Mouse (Mus musculus) hindbrain, embryonic 14.5 days (tissue): Measurements from ENCODE around the gene Vwce. TPM values are rescaled to one million over a fixed set of nuclear protein-coding genes. Genes with fewer than 3 reads are reported as not detected.
A peak's percentile ranks its signal among the peaks of the same experiment; 100 is the strongest.

Experiments
- ATAC-seq: fragments of 200-750 bp; cut with Nextera tagmentation; 2 replicates; pipeline ENCODE4 v1.8.0; 2017; ENCODE audit warnings: moderate number of reproducible peaks, mild to moderate bottlenecking, moderate TSS enrichment, moderate library complexity; ENCODE audit not compliant: low FRiP score
- DNase-seq: peaks from one replicate; pipeline ENCODE4 v3.0.0-alpha.2; 2015; ENCODE audit warnings: low spot score
- H3K27ac ChIP-seq: fragments of 300-500 bp; sonication (generic); 2 replicates; pipeline ENCODE4 v1.5.1; 2014; ENCODE audit warnings: mild to moderate bottlenecking, moderate library complexity
- H3K27me3 ChIP-seq: fragments of 300-500 bp; sonication (generic); 2 replicates; pipeline ENCODE4 v1.6.1; 2014; ENCODE audit warnings: mild to moderate bottlenecking, low read length, mixed read lengths; ENCODE audit not compliant: control insufficient read depth, insufficient read depth
- H3K36me3 ChIP-seq: fragments of 300-500 bp; sonication (generic); replicated peaks from 2 replicates; pipeline ENCODE4 v1.6.1; 2014; ENCODE audit not compliant: control insufficient read depth, insufficient read depth
- H3K4me1 ChIP-seq: fragments of 300-500 bp; sonication (generic); replicated peaks from 2 replicates; pipeline ENCODE4 v1.6.1; 2014; ENCODE audit warnings: antibody characterized with exemption, low read length, mixed read lengths; ENCODE audit not compliant: control insufficient read depth, insufficient read depth
- H3K4me2 ChIP-seq: fragments of 300-500 bp; sonication (generic); replicated peaks from 2 replicates; pipeline ENCODE4 v1.6.1; 2014; ENCODE audit warnings: mild to moderate bottlenecking, moderate library complexity
- H3K4me3 ChIP-seq: fragments of 300-500 bp; sonication (generic); replicated peaks from 2 replicates; pipeline ENCODE4 v1.5.1; 2014; ENCODE audit warnings: mild to moderate bottlenecking, low read length
- H3K9ac ChIP-seq: fragments of 300-500 bp; sonication (generic); 2 replicates; pipeline ENCODE4 v1.6.1; 2014
- H3K9me3 ChIP-seq: fragments of 300-500 bp; sonication (generic); 2 replicates; pipeline ENCODE4 v1.6.1; 2016; ENCODE audit warnings: low read length; ENCODE audit not compliant: control insufficient read depth
- WGBS: fragments of 180-500 bp; shearing (Covaris S2); extraction: QIAGEN DNeasy Blood & Tissue Kit; methylation state at CpG from one replicate; pipeline ENCODE4 v1.1.7; 2014; 5-methylcytosine and 5-hydroxymethylcytosine counted together
- polyA plus RNA-seq: library from polyadenylated mRNA; unstranded; fragments of >200 nt; fragmentation: Nextera tagmentation; extraction: Ambion mirVana; gene quantifications from 2 replicates; pipeline ENCODE4 v1.2.1, GENCODE M21; 2014

The Vwce gene
- polyA plus RNA-seq, 1 experiment from 2014 or later: 1.1 TPM

DNA sequence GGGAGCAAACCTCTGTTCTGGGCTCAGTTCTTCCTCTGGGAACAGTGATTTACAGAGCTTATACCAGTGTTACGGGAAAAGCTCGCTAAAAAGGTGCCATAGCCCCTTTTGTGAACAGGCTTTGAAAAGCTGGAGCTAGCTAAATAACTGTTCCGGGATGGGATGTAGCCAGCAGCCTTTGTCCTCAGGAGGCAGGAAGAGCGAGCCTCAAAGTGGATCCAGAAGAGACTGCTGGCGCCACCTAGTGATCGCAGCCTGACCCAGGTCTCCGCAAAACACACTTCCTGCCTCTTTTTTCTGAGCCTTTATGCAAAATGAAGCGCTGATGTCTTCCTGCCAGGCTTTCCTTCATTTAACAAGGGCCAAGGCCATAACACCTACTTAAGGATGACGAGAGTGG, 31.2 kb upstream of the Vwce start:
- H3K4me3 ChIP-seq: peak overlapping the region; percentile 29
- no peaks in the 10 kb centered on the region for H3K27me3 ChIP-seq
- peak; percentile 91 for DNase-seq
- WGBS: 2% methylated on average over 9 of the region's 9 CpGs
- H3K4me2 ChIP-seq: peak overlapping the region; percentile 59
- H3K36me3 ChIP-seq: peaks cover 23% of the 10 kb centered on the region
- H3K9ac ChIP-seq: peak overlapping the region; percentile 77
- no peaks in the 10 kb centered on the region for H3K9me3 ChIP-seq
- ATAC-seq: peak; percentile 61; the same call in 1 of the 2 replicates
- H3K4me1 ChIP-seq: peaks cover 29% of the 10 kb centered on the region
- H3K27ac ChIP-seq: peak overlapping the region; percentile 96

DNA sequence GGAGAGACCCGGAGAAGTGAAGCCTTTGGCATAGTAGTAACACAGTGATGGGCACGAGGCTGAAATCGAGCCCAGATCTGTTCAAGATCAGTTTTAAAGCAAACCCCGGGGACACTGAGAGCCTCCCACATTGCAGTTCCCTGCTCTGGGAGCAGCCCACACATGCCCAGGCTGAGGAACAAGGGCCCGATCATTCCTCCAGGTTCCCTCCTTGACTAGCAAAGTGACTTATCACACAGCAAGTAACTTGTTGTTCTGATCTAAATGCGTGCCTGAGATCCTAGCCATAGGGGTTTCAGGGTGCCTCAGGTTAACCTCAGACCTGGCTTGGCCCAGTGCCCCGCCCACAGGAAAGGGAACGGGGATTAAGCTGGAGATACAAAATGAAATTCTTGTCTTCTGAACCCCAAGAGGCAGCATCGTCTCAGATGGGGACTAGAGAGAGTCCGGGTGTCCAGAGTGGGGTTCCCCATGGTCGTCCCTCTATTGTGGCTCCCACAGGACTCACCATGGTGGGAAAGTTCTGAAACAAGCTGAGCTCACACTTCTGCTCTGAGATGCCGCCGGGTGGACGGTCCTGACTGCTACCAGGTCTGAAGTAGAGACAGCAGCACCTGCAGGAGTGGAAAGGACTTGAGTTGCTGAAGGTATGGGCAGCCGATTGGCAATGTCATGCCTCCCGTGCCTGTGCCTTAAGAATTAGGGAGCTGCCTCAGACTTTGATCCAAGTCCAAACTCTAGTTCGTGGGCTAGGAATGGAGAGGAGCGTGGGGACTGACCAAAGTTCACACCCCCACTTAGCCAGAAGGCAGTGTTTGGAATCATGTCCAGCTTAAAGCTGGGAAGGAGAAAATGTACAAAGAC, 30.1 kb upstream of the Vwce start:
- no peak for DNase-seq
- WGBS: 86% methylated on average over 18 of the region's 18 CpGs
- no peak overlapping the region for H3K4me2 ChIP-seq

DNA sequence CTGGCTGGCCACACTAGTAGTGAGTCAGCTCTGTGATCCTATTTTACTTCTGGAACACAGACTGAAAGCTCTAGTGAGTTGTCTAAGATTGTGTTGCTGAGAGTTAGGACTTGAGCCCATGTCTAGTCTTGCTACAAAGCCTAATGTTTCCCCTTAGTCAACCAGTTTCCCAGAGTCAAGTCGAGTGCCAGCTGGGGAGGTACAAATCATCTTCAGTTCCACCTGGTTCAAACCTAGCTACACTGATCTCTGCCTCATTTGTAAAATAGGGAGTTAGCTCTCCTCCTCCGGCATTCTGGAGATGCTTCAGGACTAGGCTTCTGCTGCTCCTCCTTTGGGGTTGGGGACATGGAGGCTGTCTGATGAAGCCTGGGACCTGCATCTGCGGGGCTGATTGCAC, 29.5 kb upstream of the Vwce start:
- H3K4me1 ChIP-seq: peaks cover 29% of the 10 kb centered on the region
- no peak for DNase-seq

More for the DNA sequence above, 30.1 kb upstream of the Vwce start:
- no peaks in the 10 kb centered on the region for H3K27me3 ChIP-seq
- no peak overlapping the region for H3K4me3 ChIP-seq
- no peaks in the 10 kb centered on the region for H3K9me3 ChIP-seq
- no peak for ATAC-seq
- H3K4me1 ChIP-seq: peaks cover 29% of the 10 kb centered on the region
- H3K9ac ChIP-seq: peak overlapping the region; percentile 82; the same call in 1 of the 2 replicates
- peaks cover 34% of the 10 kb centered on the region for H3K36me3 ChIP-seq
- H3K27ac ChIP-seq: peak overlapping the region; percentile 96; the same call in 1 of the 2 replicates

DNA sequence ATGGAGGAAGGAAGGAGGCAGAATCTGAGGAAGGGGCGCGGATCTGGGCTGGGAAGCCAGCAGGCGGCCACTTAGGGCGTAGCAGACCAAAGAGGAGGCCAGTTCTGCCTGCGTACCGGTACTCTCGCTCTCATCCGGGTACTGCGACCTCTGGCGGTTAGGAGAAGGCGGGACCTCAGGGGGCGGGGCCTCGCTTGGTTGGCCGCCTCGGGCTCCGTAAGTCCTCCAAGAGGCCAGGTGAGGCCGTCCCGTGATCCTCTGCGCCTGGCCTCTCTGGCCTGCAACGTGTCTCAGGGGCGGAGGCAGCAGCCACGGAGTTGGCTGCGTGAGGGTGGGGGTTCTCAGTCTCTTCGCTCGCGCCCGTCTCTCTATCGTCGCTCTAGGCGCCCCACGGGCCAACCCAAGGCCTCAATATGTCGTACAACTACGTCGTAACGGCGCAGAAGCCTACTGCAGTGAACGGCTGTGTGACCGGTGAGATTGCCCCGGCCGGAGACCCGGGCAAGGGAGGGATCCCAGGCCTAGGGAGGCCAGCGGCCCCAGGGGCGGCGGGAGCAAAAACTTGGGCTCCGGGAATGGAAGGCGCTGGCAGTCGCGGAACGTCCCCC, 28.6 kb upstream of the Vwce start, which contains the start of the genes Ddb1 and Tkfc:
TSS of gene Ddb1 (plus strand) at position 35 of the 608 bp plus-strand sequence.
TSS of gene Tkfc (minus strand) at position 362 of the 608 bp plus-strand sequence.
- peaks cover 38% of the 10 kb centered on the region for H3K36me3 ChIP-seq
- peak within 1 kb of the TSS; percentile 72 for H3K4me2 ChIP-seq
- DNase-seq (peak; percentile 99), ATAC-seq (peak; percentile 97)
- peaks cover 29% of the 10 kb centered on the region for H3K4me1 ChIP-seq
- peak within 1 kb of the TSS; percentile 94 for H3K27ac ChIP-seq
- H3K27me3 ChIP-seq: no peaks in the 10 kb centered on the region
- peak within 1 kb of the TSS; percentile 94 for H3K9ac ChIP-seq
- no peaks in the 10 kb centered on the region for H3K9me3 ChIP-seq
- H3K4me3 ChIP-seq: peak within 1 kb of the TSS; percentile 97
- under 1% methylated on average over 48 of the region's 49 CpGs for WGBS

More for the DNA sequence above, 29.5 kb upstream of the Vwce start:
- Histone ChIP-seq H3K4me2 (peak overlapping the region; percentile 72), H3K9me3 (no peaks in the 10 kb centered on the region), H3K27me3 (no peaks in the 10 kb centered on the region), H3K4me3 (peak overlapping the region; percentile 97), H3K27ac (peak overlapping the region; percentile 94), H3K9ac (peak overlapping the region; percentile 82), H3K36me3 (peaks cover 36% of the 10 kb centered on the region)
- WGBS: 72% methylated on average over 3 of the region's 3 CpGs
- no peak for ATAC-seq

DNA sequence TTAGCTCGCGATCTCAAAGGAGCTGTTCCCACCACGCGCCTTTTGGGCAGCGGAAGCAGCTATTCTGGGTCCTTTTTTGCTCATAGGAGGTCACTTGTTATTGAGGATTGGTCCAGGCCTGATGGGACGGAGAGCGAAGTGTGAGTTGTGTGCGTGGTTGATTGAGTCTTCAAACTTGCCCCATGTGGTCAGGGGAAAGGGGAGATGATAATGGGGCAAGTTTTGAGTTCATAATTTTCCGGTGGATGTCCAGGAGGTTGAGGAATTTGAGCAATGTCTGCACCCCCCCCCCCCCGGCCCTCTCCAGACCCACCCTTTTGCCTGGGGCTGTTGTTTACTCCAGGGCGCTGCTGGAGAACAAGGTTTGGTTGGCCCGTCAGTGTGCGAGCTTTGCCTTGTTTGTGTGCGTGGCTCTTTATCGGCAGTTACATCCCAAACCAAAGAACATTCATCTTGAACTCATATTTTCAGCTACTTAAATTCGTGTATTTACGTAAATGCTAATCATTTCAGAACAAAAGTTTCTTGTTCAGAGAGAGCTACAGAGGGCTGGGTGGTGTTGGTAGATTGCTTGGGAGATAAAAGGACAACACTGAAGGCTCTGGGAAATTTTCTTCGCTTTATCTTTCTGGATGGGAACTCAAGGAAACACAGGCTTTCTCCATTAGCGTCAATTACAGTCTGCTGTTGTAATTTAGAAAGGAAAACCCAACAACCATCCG, 28.0 kb upstream of the Vwce start:
- H3K4me2 ChIP-seq: peak overlapping the region; percentile 72
- H3K27me3 ChIP-seq: no peaks in the 10 kb centered on the region
- H3K9me3 ChIP-seq: no peaks in the 10 kb centered on the region
- no peak; the same call in 1 of the 2 replicates for ATAC-seq
- H3K9ac ChIP-seq: peak overlapping the region; percentile 94
- H3K4me1 ChIP-seq: peaks cover 29% of the 10 kb centered on the region
- H3K4me3 ChIP-seq: peak overlapping the region; percentile 97
- no peak for DNase-seq
- WGBS: 6% methylated on average over 20 of the region's 20 CpGs
- H3K27ac ChIP-seq: peak overlapping the region; percentile 85
- H3K36me3 ChIP-seq: peaks cover 42% of the 10 kb centered on the region

DNA sequence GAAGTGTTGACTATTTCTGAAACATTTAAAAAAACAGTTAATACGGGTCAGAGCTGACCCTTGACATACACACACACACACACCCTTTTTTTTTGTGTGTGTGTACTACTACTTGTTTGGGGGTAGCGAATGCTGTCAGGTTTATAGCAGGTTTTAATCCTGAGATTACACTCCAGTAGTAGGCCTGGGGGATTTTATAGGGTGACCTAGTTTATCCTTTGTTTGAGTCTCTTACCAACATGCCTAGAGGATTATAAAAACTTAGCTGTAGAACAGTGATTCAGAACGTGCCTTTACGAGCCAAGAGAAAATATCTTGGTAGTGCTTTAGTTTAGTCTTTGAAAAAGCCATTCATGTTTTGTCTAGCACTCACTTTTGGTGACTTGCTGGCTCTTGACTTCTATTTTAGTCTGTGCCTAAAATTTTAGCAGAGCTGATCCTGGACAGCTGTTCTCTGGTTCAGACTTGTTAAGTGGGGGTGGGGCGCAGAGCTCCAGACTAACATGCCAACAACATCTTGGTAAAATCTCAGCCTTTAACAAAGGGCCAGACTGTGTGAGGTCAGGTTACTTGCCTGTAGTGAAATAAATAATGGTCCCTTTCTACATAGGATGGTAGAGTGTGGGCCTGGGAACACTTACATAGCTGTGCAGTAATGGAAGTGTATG, 25.3 kb upstream of the Vwce start:
- 93% methylated on average over 5 of the region's 5 CpGs for WGBS
- Histone ChIP-seq H3K9ac (no peak overlapping the region), H3K4me3 (no peak overlapping the region), H3K27me3 (no peaks in the 10 kb centered on the region), H3K4me2 (no peak overlapping the region), H3K36me3 (peaks cover 69% of the 10 kb centered on the region), H3K9me3 (no peaks in the 10 kb centered on the region), H3K27ac (no peak overlapping the region), H3K4me1 (peaks cover 17% of the 10 kb centered on the region)
- no peak for DNase-seq
- ATAC-seq: no peak

DNA sequence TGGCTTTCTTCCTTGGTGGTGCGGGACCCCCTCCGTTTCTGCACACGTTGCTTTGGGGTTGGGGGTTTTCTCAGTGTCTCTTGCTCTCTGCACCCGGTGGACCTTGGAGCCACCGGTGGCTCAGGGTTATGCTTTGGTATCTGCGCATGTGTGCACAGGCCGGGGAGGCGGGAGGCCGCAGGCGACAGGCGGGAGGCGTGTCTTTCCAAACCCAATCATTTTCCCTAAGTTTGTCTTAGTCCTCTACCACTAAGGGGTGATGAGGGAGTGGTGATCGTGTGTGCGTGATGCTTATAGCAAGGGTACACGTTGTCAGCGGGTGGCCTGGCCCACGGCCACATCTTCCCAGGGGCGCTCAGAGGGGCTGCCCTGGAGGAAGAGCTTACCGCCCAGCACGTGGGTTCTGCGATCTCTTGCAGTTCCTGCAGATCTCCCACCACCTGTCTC, 882 bp downstream of the Vwce start:
- peaks cover 4% of the 10 kb centered on the region; the same call in 1 of the 2 replicates for H3K27me3 ChIP-seq
- peak overlapping the region; percentile 65 for H3K4me2 ChIP-seq
- ATAC-seq: peak; percentile 85
- H3K36me3 ChIP-seq: peaks cover 15% of the 10 kb centered on the region
- H3K4me1 ChIP-seq: 0 out of 2 replicates have a peak, but pooled peaks cover 7% of the 10 kb centered on the region
- no peaks in the 10 kb centered on the region for H3K9me3 ChIP-seq
- DNase-seq: peak; percentile 56
- WGBS: 4% methylated on average over 21 of the region's 21 CpGs
- H3K9ac ChIP-seq: peak overlapping the region; percentile 48
- peak overlapping the region; percentile 34 for H3K4me3 ChIP-seq
- no peak overlapping the region for H3K27ac ChIP-seq

DNA sequence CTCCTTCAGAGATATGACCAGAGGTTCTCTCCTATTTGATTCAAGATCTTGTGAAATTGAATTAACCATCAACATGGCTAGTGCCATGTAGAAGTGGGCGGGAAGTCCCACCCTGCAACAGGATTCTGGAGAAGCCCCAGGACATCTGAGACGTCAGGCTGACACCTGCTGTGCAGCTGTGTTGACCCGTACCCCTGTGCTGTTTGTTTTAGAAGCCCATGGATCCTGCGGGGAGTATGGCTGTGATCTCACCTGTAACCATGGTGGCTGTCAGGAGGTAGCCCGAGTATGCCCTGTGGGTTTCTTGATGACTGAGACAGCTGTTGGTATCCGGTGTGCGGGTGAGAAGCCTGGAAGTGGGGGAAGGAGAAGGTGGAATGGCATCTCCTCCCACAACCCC, 3.8 kb downstream of the Vwce start:
- whole genome bisulfite sequencing: 57% methylated on average over 7 of the region's 7 CpGs
- ATAC-seq: no peak

More for the DNA sequence above, 3.8 kb downstream of the Vwce start:
- H3K27me3 ChIP-seq: peaks cover 4% of the 10 kb centered on the region; the same call in 1 of the 2 replicates
- no peak overlapping the region for H3K27ac ChIP-seq
- no peak overlapping the region for H3K4me2 ChIP-seq
- no peaks in the 10 kb centered on the region for H3K9me3 ChIP-seq
- no peak overlapping the region for H3K9ac ChIP-seq
- H3K36me3 ChIP-seq: no peaks in the 10 kb centered on the region
- DNase-seq: no peak
- no peak overlapping the region for H3K4me3 ChIP-seq
- H3K4me1 ChIP-seq: 0 out of 2 replicates have a peak, but pooled peaks cover 7% of the 10 kb centered on the region
